Mouse (Mus musculus) liver, postnatal 0 days (tissue): Measurements from ENCODE around the gene Oscp1.

Experiments used
- CTCF ChIP-seq: sonication (generic); IDR thresholded peaks from 2 replicates; pipeline ENCODE4 v1.5.1; 2016; ENCODE audit warnings: antibody characterized with exemption, low read depth
- EP300 ChIP-seq: IDR thresholded peaks from 2 replicates; pipeline ENCODE4 v1.6.1; 2016; ENCODE audit warnings: antibody characterized with exemption, low read depth, mild to moderate bottlenecking

DNA sequence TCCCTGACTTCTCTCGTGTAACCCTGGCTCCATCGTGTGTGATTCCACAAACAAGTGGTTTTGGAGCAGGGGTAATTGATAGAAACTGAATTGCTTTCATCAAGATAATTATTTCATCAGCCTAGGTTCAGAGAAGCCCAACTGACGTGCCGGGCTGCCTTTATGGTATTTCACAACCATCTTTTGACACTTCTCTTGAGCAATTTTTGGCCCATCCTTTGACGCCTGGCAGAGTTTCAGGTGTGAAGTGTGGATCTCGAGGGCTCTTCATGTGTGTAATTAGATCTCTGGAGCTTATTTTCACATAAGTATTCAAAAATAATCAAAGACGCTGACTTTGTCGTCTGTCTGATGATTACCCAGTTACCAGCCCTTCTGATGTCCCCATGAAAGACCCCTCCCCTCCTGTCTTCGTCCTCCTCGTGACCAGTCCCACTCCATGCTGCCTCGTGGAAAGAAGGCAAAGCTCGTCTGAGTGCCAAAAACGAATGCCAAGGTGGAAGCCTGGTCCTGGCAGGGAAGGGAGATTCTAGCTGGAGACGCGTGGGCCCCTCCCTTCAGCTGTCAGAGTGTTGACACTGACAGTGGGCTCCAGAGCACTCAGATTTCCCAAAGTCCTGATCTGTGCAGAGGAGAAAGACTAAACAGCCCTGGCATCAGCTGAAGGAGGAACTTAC is 9.2 kb downstream of the Oscp1 start:
- TF ChIP-seq CTCF, result no peak
- TF ChIP-seq EP300, result no peak
